Mouse (Mus musculus): ENCODE data around the gene Gm21987. TPM values are rescaled to one million over a fixed set of nuclear protein-coding genes. Genes with fewer than 3 reads are reported as not detected.

The Gm21987 gene
- polyA plus RNA-seq, 1 experiment from 2014 or later, result not detected

DNA sequence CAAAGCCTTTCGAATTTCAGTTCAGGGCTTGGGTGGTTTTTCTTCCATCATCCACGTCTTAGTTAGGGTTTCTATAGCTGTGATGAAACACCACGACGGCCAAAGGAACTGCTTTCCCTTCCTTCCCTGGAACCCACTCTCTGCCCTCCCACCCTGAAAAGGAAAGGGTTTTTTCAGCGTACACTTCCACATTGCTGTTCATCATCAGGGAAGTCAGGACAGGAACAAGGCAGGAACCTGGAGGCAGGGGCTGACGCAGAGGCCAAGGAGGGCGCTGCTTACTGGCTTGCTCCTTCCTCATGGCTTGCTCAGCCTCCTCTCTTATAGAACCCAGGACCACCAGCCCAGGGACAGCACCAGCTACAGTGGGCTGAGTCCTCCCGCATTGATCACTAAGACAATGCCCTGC lies 30.0 kb downstream of the Gm21987 start:
- 56% methylated on average over 8 of the region's 8 CpGs for WGBS
- Histone ChIP-seq H3K4me2 (ENCODE audit: low read depth, low read length, severe bottlenecking) (peak overlapping the region; percentile 45; the same call in 1 of the 2 replicates), H3K27me3 (ENCODE audit: control insufficient read depth, insufficient read depth, low read length) (no peaks in the 10 kb centered on the region), H3K27ac (ENCODE audit: low read depth, low read length) (no peak overlapping the region), H3K9me3 (ENCODE audit: control insufficient read depth, low read length) (no peaks in the 10 kb centered on the region), H3K4me1 (replicated peaks; ENCODE audit: control insufficient read depth, insufficient read depth, low read length) (0 out of 2 replicates have a peak, but pooled peaks cover 2% of the 10 kb centered on the region), H3K4me3 (ENCODE audit: low read depth, low read length) (peak overlapping the region; percentile 14; the same call in 1 of the 2 replicates), H3K9ac (ENCODE audit: low read length) (peak overlapping the region; percentile 51), H3K36me3 (ENCODE audit: control insufficient read depth, insufficient read depth, low read length) (no peaks in the 10 kb centered on the region)
- peak; percentile 42; the same call in 1 of the 2 replicates for ATAC-seq (replicated peaks; ENCODE audit: low FRiP score)
- no peak for DNase-seq (ENCODE audit: low spot score)

DNA sequence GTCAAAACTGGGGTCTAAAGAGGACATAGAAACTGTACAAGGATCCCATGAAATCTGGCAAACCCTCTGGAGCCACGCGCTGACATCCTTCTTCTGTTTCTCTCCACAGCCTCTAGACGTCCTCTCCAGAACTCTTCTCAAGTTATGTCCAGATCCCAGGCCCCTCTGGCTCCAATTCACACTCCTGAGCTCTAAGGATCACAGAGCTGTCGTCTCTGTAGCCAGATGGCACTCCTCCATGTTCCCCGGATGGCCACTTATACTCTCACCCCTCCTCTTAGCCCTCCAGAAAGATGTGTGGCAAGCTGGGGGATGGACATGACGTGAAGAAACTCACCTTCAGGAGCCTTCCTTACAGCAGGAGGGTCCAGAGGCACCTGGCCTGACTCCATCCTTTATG lies 30.7 kb downstream of the Gm21987 start:
- no peak for DNase-seq (ENCODE audit: low spot score)
- Histone ChIP-seq H3K27me3 (ENCODE audit: control insufficient read depth, insufficient read depth, low read length) (no peaks in the 10 kb centered on the region), H3K4me1 (replicated peaks; ENCODE audit: control insufficient read depth, insufficient read depth, low read length) (0 out of 2 replicates have a peak, but pooled peaks cover 2% of the 10 kb centered on the region), H3K4me3 (ENCODE audit: low read depth, low read length) (no peak overlapping the region), H3K36me3 (ENCODE audit: control insufficient read depth, insufficient read depth, low read length) (no peaks in the 10 kb centered on the region), H3K9ac (ENCODE audit: low read length) (no peak overlapping the region), H3K9me3 (ENCODE audit: control insufficient read depth, low read length) (no peaks in the 10 kb centered on the region), H3K4me2 (ENCODE audit: low read depth, low read length, severe bottlenecking) (no peak overlapping the region), H3K27ac (ENCODE audit: low read depth, low read length) (no peak overlapping the region)
- no peak for ATAC-seq (replicated peaks; ENCODE audit: low FRiP score)
- WGBS, result 85% methylated on average over 6 of the region's 6 CpGs

DNA sequence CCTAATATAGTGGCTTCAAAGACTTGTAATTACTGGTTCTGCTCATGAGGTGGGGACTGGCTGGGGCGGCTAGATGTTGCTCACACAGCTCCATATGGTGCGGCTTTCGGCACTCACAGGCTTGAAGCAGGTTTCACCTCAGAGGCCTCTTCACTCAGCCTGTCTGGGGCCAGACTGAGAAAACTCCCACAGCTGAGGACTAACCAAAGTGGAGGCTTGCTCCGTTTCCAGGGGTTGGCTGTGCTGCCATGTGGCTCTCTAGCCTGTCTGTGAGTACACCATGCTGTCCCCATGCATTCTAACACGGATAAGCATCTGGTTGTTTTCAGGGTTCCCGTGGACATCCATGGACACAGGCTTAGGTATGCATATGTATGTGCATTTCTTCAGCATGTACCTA lies 31.8 kb downstream of the Gm21987 start:
- DNase-seq (ENCODE audit: low spot score) (no peak), ATAC-seq (replicated peaks; ENCODE audit: low FRiP score) (no peak)
- 79% methylated on average over 6 of the region's 6 CpGs for WGBS
- Histone ChIP-seq H3K27ac (ENCODE audit: low read depth, low read length) (no peak overlapping the region), H3K9me3 (ENCODE audit: control insufficient read depth, low read length) (no peaks in the 10 kb centered on the region), H3K4me2 (ENCODE audit: low read depth, low read length, severe bottlenecking) (no peak overlapping the region), H3K9ac (ENCODE audit: low read length) (no peak overlapping the region), H3K36me3 (ENCODE audit: control insufficient read depth, insufficient read depth, low read length) (no peaks in the 10 kb centered on the region), H3K27me3 (ENCODE audit: control insufficient read depth, insufficient read depth, low read length) (no peaks in the 10 kb centered on the region), H3K4me1 (replicated peaks; ENCODE audit: control insufficient read depth, insufficient read depth, low read length) (0 out of 2 replicates have a peak, but pooled peaks cover 2% of the 10 kb centered on the region), H3K4me3 (ENCODE audit: low read depth, low read length) (no peak overlapping the region)

DNA sequence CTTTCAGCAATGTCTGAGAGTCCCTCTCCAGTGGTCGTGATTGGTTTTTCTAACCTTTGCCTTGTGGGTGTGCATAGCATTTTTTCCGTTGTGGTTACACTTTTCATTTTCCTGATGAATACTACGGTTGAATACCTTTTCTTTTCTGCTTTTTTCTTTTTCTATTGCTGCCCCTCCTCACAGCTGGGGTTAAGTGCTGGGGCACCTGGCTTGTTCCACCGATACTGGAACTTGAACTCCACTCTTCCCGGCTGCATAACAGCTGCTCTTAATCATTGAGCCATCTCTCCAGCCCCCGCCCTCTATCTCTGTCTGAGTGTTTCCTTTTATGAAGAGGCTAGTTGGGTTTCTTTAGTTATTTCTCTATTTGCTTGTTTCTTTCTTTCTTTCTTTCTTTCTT lies 32.2 kb downstream of the Gm21987 start:
- no peak overlapping the region for H3K27ac ChIP-seq (ENCODE audit: low read depth, low read length)
- H3K9ac ChIP-seq (ENCODE audit: low read length), result no peak overlapping the region
- no peaks in the 10 kb centered on the region for H3K36me3 ChIP-seq (ENCODE audit: control insufficient read depth, insufficient read depth, low read length)
- no peak for ATAC-seq (replicated peaks; ENCODE audit: low FRiP score)
- no peaks in the 10 kb centered on the region for H3K27me3 ChIP-seq (ENCODE audit: control insufficient read depth, insufficient read depth, low read length)
- no peak overlapping the region for H3K4me2 ChIP-seq (ENCODE audit: low read depth, low read length, severe bottlenecking)
- no peak overlapping the region for H3K4me3 ChIP-seq (ENCODE audit: low read depth, low read length)
- 61% methylated on average over 6 of the region's 6 CpGs for WGBS
- no peaks in the 10 kb centered on the region for H3K9me3 ChIP-seq (ENCODE audit: control insufficient read depth, low read length)
- 0 out of 2 replicates have a peak, but pooled peaks cover 2% of the 10 kb centered on the region for H3K4me1 ChIP-seq (replicated peaks; ENCODE audit: control insufficient read depth, insufficient read depth, low read length)
- DNase-seq (ENCODE audit: low spot score), result no peak

DNA sequence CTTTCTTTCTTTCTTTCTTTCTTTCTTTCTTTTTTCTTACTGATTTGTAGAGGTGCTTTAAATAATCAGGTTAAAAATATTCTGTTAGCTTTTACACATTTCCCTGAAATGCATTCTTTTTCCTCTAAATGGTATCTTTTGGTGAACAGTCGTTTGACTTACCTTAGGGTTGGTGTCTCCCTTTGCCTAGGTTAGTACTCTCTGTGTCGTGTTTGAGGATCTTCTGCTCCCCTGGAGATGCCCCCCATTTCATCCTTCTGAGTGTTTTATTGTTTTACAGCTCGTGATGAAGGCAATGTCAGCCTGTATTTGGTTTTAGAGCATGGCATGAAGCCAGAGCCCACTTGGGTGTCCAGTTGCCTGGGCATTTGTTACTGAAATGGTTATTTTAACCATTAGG lies 32.7 kb downstream of the Gm21987 start:
- no peak for DNase-seq (ENCODE audit: low spot score)
- WGBS, result 71% methylated on average over 3 of the region's 3 CpGs

DNA sequence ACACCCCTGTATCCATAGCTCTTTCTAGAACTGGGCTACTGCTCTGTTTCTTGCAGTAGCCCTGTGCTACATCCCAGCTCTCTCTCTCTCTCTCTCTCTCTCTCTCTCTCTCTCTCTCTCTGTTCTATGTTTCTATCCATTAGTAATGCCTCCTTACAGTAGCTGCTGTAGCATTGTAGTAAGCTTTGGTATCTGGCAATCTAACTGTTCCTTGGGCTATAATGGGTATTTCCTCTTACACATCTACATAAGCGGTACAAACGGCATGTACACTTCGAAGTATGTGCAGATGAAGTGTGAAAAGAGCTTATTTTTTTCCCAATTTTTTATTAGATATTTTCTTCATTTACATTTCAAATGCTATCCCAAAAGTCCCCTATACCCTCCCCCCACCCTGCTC lies 33.1 kb downstream of the Gm21987 start:
- WGBS, result 99% methylated on average over 3 of the region's 3 CpGs
- H3K4me1 ChIP-seq (replicated peaks; ENCODE audit: control insufficient read depth, insufficient read depth, low read length), result 0 out of 2 replicates have a peak, but pooled peaks cover 2% of the 10 kb centered on the region

More for the DNA sequence above, 32.7 kb downstream of the Gm21987 start:
- Histone ChIP-seq H3K27ac (ENCODE audit: low read depth, low read length) (no peak overlapping the region), H3K4me3 (ENCODE audit: low read depth, low read length) (no peak overlapping the region), H3K9ac (ENCODE audit: low read length) (no peak overlapping the region), H3K4me1 (replicated peaks; ENCODE audit: control insufficient read depth, insufficient read depth, low read length) (0 out of 2 replicates have a peak, but pooled peaks cover 2% of the 10 kb centered on the region), H3K36me3 (ENCODE audit: control insufficient read depth, insufficient read depth, low read length) (no peaks in the 10 kb centered on the region), H3K9me3 (ENCODE audit: control insufficient read depth, low read length) (no peaks in the 10 kb centered on the region), H3K4me2 (ENCODE audit: low read depth, low read length, severe bottlenecking) (no peak overlapping the region), H3K27me3 (ENCODE audit: control insufficient read depth, insufficient read depth, low read length) (no peaks in the 10 kb centered on the region)
- no peak for ATAC-seq (replicated peaks; ENCODE audit: low FRiP score)

DNA sequence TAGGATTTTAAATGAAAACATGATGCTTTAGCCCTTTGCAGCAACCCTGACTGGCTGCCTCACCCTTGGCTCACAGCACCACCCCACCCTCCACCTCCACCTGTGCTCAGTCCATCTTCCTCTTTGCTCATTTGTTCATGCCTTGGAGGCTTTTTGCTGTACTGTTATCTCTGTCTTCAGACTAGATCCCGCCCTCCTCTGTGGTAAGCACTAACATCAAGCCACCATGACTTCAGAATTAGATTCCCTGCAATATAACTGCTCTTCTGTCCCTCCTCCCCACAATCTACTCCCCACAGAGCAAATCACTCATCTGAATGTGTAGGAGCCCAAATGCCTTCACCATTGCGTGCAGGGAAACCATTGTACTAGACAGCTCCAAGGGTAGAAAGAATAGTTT lies 36.8 kb downstream of the Gm21987 start:
- DNase-seq (ENCODE audit: low spot score) (no peak), ATAC-seq (replicated peaks; ENCODE audit: low FRiP score) (no peak)
- Histone ChIP-seq H3K9ac (ENCODE audit: low read length) (no peak overlapping the region), H3K4me1 (replicated peaks; ENCODE audit: control insufficient read depth, insufficient read depth, low read length) (no peaks in the 10 kb centered on the region), H3K27ac (ENCODE audit: low read depth, low read length) (no peak overlapping the region), H3K4me3 (ENCODE audit: low read depth, low read length) (no peak overlapping the region), H3K36me3 (ENCODE audit: control insufficient read depth, insufficient read depth, low read length) (no peaks in the 10 kb centered on the region), H3K27me3 (ENCODE audit: control insufficient read depth, insufficient read depth, low read length) (no peaks in the 10 kb centered on the region), H3K9me3 (ENCODE audit: control insufficient read depth, low read length) (no peaks in the 10 kb centered on the region), H3K4me2 (ENCODE audit: low read depth, low read length, severe bottlenecking) (no peak overlapping the region)
- WGBS, result 74% methylated on average over 2 of the region's 2 CpGs

More for the DNA sequence above, 33.1 kb downstream of the Gm21987 start:
- Histone ChIP-seq H3K27ac (ENCODE audit: low read depth, low read length) (no peak overlapping the region), H3K27me3 (ENCODE audit: control insufficient read depth, insufficient read depth, low read length) (no peaks in the 10 kb centered on the region), H3K4me2 (ENCODE audit: low read depth, low read length, severe bottlenecking) (no peak overlapping the region), H3K36me3 (ENCODE audit: control insufficient read depth, insufficient read depth, low read length) (no peaks in the 10 kb centered on the region), H3K9ac (ENCODE audit: low read length) (no peak overlapping the region), H3K9me3 (ENCODE audit: control insufficient read depth, low read length) (no peaks in the 10 kb centered on the region), H3K4me3 (ENCODE audit: low read depth, low read length) (no peak overlapping the region)
- ATAC-seq (replicated peaks; ENCODE audit: low FRiP score) (no peak), DNase-seq (ENCODE audit: low spot score) (no peak)

DNA sequence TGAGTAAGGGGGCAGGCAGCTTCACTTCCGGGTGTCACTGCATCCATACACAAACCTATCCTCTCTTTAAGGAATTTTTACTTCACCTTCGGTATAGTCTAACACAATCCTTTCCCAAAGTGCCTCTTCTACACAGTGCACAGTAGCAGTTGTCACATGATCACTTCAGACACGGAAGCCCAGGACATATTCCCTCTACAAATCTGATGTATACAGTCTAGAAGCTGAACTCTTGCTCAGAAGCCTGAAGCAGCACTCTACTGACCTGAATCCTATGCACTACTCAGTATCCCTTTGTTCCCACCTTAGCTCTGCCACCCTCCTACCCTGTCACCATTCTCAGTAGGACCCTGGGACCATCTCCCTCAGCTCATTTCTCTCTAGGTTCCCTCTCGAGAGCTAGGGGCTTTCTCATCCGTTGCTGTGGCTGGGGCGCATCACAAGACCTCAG lies 38.4 kb downstream of the Gm21987 start:
- no peak overlapping the region for H3K4me2 ChIP-seq (ENCODE audit: low read depth, low read length, severe bottlenecking)
- no peaks in the 10 kb centered on the region for H3K9me3 ChIP-seq (ENCODE audit: control insufficient read depth, low read length)
- no peaks in the 10 kb centered on the region for H3K27me3 ChIP-seq (ENCODE audit: control insufficient read depth, insufficient read depth, low read length)
- ATAC-seq (replicated peaks; ENCODE audit: low FRiP score) (no peak), DNase-seq (ENCODE audit: low spot score) (no peak)
- no peaks in the 10 kb centered on the region for H3K36me3 ChIP-seq (ENCODE audit: control insufficient read depth, insufficient read depth, low read length)
- H3K4me1 ChIP-seq (replicated peaks; ENCODE audit: control insufficient read depth, insufficient read depth, low read length), result no peaks in the 10 kb centered on the region
- WGBS, result 91% methylated on average over 6 of the region's 6 CpGs
- H3K4me3 ChIP-seq (ENCODE audit: low read depth, low read length), result no peak overlapping the region
- no peak overlapping the region for H3K27ac ChIP-seq (ENCODE audit: low read depth, low read length)
- H3K9ac ChIP-seq (ENCODE audit: low read length), result no peak overlapping the region

DNA sequence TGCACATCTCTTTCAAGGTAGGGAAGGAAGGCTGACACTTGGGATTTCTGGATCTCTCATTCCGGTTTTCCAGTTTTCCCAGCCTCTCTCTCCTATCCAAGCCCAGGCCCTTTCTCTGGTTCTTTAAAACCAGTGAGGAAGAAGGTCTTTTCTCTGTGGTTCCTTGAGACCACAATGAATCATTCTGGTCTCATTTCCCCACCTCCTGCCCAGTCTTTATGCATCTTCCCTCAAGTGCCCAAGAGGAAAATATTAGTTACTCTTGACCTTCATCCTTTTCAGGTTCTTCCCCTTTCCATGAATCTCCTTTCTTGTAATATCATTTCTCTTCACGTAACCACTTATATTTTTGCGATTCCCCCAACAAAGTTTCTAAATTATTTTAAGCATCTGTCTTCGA lies 38.9 kb downstream of the Gm21987 start:
- Histone ChIP-seq H3K4me1 (replicated peaks; ENCODE audit: control insufficient read depth, insufficient read depth, low read length) (no peaks in the 10 kb centered on the region), H3K4me3 (ENCODE audit: low read depth, low read length) (no peak overlapping the region), H3K9ac (ENCODE audit: low read length) (no peak overlapping the region), H3K36me3 (ENCODE audit: control insufficient read depth, insufficient read depth, low read length) (no peaks in the 10 kb centered on the region), H3K27ac (ENCODE audit: low read depth, low read length) (no peak overlapping the region), H3K4me2 (ENCODE audit: low read depth, low read length, severe bottlenecking) (no peak overlapping the region), H3K9me3 (ENCODE audit: control insufficient read depth, low read length) (no peaks in the 10 kb centered on the region), H3K27me3 (ENCODE audit: control insufficient read depth, insufficient read depth, low read length) (no peaks in the 10 kb centered on the region)
- WGBS, result 93% methylated on average over 4 of the region's 4 CpGs
- ATAC-seq (replicated peaks; ENCODE audit: low FRiP score), result no peak
- no peak for DNase-seq (ENCODE audit: low spot score)

Data from forebrain, embryonic 11.5 days (tissue).